Mouse (Mus musculus) stomach, embryonic 15.5 days (tissue): ENCODE results near the gene Cdh6. TPM values are rescaled to one million over a fixed set of nuclear protein-coding genes. Genes with fewer than 3 reads are reported as not detected.
A peak's percentile ranks its signal among the peaks of the same experiment; 100 is the strongest.

Experiments used
- ATAC-seq: fragments of 200-750 bp; cut with Nextera tagmentation; 2 replicates; pipeline ENCODE4 v1.8.0; 2017; ENCODE audit warnings: low read depth, moderate number of reproducible peaks, moderate TSS enrichment; ENCODE audit not compliant: insufficient read depth, low FRiP score
- H3K27ac ChIP-seq: fragments of 300-500 bp; sonication (generic); 2 replicates; pipeline ENCODE4 v1.5.1; 2015; ENCODE audit warnings: mild to moderate bottlenecking, inconsistent platforms
- H3K27me3 ChIP-seq: fragments of 300-500 bp; sonication (generic); replicated peaks from 2 replicates; pipeline ENCODE4 v1.6.1; 2015; ENCODE audit warnings: inconsistent platforms
- H3K36me3 ChIP-seq: fragments of 300-500 bp; sonication (generic); 2 replicates; pipeline ENCODE4 v1.6.1; 2015; ENCODE audit warnings: inconsistent platforms
- H3K4me1 ChIP-seq: fragments of 300-500 bp; sonication (generic); 2 replicates; pipeline ENCODE4 v1.6.1; 2015; ENCODE audit warnings: inconsistent platforms
- H3K4me2 ChIP-seq: fragments of 300-500 bp; sonication (generic); 2 replicates; pipeline ENCODE4 v1.6.1; 2015; ENCODE audit warnings: mild to moderate bottlenecking, inconsistent platforms
- H3K4me3 ChIP-seq: fragments of 300-500 bp; sonication (generic); replicated peaks from 2 replicates; pipeline ENCODE4 v1.5.1; 2015; ENCODE audit warnings: inconsistent platforms
- H3K9ac ChIP-seq: fragments of 300-500 bp; sonication (generic); 2 replicates; pipeline ENCODE4 v1.6.1; 2015; ENCODE audit warnings: inconsistent platforms
- H3K9me3 ChIP-seq: fragments of 300-500 bp; sonication (generic); 2 replicates; pipeline ENCODE4 v1.6.1; 2016; ENCODE audit warnings: inconsistent platforms
- WGBS: fragments of 180-500 bp; shearing (Covaris S2); methylation state at CpG from one replicate; pipeline ENCODE4 v1.1.7; 2015; 5-methylcytosine and 5-hydroxymethylcytosine counted together
- polyA plus RNA-seq: library from polyadenylated mRNA; unstranded; fragments of >200 nt; fragmentation: Nextera tagmentation; extraction: Ambion mirVana; gene quantifications from 2 replicates; pipeline ENCODE4 v1.2.1, GENCODE M21; 2015

Cdh6 gene
- polyA plus RNA-seq, 1 experiment from 2014 or later = 4.0 TPM

DNA sequence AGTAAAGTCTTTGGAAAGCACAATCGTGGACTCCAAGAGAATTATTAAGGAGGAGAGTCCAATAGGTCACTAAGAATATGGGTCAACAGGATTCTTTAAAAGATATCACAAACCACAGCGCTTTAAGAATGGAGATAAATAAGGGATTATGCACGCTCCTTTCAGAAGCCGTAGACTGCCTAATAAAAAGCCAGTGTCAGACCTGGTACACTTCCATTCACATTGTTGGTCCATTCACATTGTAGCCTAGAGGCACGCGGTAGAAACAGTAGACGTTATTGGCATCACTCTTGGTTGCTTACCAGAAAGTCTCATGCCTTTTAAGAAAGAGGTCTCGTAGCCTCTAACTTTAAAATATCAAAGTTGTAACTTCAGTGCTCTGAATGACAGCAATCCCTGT, 8.0 kb upstream of the Cdh6 start:
- Histone ChIP-seq H3K36me3 (no peaks in the 10 kb centered on the region), H3K4me3 (no peak overlapping the region), H3K4me2 (no peak overlapping the region), H3K4me1 (no peaks in the 10 kb centered on the region), H3K27ac (no peak overlapping the region), H3K27me3 (no peaks in the 10 kb centered on the region), H3K9ac (no peak overlapping the region), H3K9me3 (no peaks in the 10 kb centered on the region)
- WGBS = 85% methylated on average over 8 of the region's 8 CpGs
- no peak for ATAC-seq

DNA sequence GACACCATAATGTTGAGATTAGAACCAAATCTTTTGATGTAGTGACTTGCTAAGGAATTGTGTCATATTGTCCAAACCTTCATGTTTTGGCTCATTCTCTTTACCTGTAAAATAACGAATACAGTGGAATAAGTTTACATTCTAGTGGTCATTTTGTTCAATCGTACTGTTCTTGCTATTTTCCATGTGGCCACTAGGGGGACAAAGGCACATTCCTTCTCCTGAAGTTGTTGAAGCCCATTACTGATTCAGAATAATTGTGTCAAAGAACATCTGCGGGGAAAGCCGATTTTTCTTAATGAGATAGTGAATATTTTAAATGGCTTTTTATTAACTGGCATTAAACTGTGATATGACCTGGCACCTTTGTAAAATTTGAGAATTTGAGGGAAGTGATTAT, 7.5 kb upstream of the Cdh6 start:
- Histone ChIP-seq H3K27ac (no peak overlapping the region), H3K4me2 (no peak overlapping the region), H3K9ac (no peak overlapping the region), H3K4me1 (no peaks in the 10 kb centered on the region), H3K9me3 (no peaks in the 10 kb centered on the region), H3K27me3 (no peaks in the 10 kb centered on the region), H3K36me3 (no peaks in the 10 kb centered on the region), H3K4me3 (no peak overlapping the region)
- WGBS = 40% methylated on average over 4 of the region's 4 CpGs
- ATAC-seq = no peak

DNA sequence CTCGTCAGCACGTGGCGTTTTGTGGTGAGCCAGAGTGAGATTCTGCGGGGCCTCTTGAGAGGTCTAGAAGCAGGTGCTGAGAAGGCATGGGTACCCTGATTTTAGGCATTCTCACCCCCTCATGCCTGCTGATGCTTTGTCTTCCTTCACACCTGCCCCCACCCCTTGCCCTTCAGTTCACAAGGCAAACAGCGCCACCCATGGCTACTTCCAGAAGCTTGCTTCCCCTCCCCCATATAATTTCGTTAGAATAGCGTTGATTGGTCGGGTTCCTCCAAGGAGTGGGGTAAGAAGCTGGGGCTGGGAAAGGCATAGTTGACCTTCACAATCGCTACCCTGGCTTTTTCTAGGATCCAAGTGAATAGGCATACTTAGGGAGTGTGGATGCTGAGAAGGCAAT, 2.5 kb upstream of the Cdh6 start:
- 0 out of 2 replicates have a peak, but pooled peaks cover 3% of the 10 kb centered on the region for H3K4me1 ChIP-seq
- no peak overlapping the region for H3K4me2 ChIP-seq
- no peak overlapping the region for H3K9ac ChIP-seq
- no peak overlapping the region for H3K4me3 ChIP-seq
- H3K36me3 ChIP-seq = no peaks in the 10 kb centered on the region
- H3K9me3 ChIP-seq = no peaks in the 10 kb centered on the region
- H3K27me3 ChIP-seq = peaks cover 9% of the 10 kb centered on the region; the same call in 1 of the 2 replicates
- H3K27ac ChIP-seq = no peak overlapping the region
- no peak for ATAC-seq
- WGBS = 23% methylated on average over 9 of the region's 9 CpGs

DNA sequence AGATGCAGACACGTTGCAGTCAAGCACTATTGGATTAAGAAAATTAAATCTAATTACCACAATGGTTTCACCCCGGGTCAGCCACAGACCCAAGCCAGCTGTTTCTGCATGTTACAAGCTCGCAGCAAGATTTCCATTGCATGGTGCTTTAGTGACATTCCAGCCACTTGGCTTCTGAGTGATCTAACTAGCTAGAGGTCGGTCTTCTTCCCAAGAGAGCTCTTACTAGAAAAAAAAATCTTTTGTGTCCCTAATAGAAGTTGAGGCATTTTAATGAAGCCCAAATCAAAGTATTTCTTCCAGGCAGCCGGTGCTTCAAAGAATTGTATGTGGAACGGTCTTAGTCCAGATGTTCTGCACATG, 1.1 kb upstream of the Cdh6 start:
- Histone ChIP-seq H3K27me3 (peaks cover 9% of the 10 kb centered on the region; the same call in 1 of the 2 replicates), H3K9me3 (no peaks in the 10 kb centered on the region), H3K9ac (no peak overlapping the region), H3K4me2 (peak overlapping the region; percentile 96), H3K4me3 (no peak overlapping the region), H3K4me1 (0 out of 2 replicates have a peak, but pooled peaks cover 3% of the 10 kb centered on the region), H3K27ac (no peak overlapping the region), H3K36me3 (no peaks in the 10 kb centered on the region)
- WGBS = 15% methylated on average over 6 of the region's 6 CpGs
- no peak for ATAC-seq

DNA sequence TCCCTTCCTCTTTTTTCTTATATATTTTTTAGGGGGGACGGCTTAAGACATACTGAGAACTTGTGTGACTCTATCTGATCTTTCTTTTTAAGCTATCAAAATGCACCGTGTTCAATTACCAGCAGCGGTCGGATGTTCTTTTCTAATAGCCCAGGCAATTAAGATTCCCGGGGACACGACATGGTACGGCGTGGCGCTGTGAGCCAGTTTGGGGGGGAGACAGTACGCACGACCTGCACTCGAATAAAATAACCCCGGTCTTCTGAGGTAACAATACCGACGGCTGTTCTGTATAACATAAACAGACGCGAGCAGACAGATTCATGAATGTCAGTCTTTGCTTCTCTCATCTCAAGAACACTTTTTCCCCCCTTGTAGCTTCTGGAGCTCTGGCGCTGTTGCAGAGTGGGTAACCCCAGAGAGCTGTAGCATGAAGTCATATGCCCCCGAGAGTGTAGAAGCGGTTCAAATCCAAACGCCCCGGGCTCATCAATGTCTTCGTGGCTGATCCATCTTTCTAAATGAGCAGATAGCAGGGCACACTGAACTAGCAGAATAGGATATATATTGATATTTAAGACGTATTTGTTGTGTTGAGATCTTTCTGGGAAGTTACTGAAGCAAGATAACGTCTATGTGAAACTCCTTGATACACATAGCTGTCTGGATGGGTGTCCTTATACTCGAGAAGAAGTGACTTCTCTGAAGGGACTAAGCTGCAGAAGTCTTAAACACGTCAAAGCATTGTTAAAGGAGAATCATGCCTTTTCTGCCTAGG, 554 bp upstream of the Cdh6 start:
- H3K27ac ChIP-seq = no peak overlapping the region
- 0 out of 2 replicates have a peak, but pooled peaks cover 3% of the 10 kb centered on the region for H3K4me1 ChIP-seq
- ATAC-seq = no peak
- peak overlapping the region; percentile 96 for H3K4me2 ChIP-seq
- no peak overlapping the region for H3K9ac ChIP-seq
- WGBS = 1% methylated on average over 27 of the region's 27 CpGs
- peaks cover 9% of the 10 kb centered on the region; the same call in 1 of the 2 replicates for H3K27me3 ChIP-seq
- H3K9me3 ChIP-seq = no peaks in the 10 kb centered on the region
- H3K36me3 ChIP-seq = no peaks in the 10 kb centered on the region
- H3K4me3 ChIP-seq = peak overlapping the region; percentile 55

DNA sequence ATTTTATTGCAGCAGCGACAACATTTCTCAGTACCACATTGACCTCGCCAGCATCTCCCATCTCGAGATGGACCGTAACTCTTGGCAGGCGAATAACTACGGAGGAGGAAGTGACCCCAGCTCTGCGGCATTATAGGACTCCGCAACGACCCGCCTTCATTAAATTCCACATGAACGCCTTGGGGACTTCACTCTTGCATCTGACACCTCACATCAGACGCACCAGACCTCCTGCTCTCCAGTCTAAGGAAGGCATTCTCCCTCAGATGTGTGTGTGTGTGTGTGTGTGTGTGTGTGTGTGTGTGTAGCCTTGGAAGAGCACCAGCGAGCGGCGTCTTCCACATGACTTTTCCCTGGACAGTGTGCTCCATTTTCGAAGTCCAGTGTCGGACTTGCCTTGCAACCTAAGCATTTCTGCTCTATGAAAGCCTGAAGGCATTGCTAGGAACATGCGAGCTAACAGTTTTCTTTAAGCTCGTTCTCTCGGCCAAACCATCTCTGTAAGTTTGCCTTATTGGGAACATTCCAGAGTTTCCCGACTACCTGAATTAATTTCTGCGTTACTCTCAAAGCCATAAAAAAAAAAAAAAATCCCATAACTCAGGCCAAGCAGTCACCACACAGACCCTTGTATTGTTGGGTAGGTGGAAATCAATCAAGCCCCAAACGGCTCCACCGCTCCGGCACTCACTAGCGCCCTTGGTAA, 957 bp downstream of the Cdh6 start:
- no peak overlapping the region for H3K9ac ChIP-seq
- H3K27ac ChIP-seq = peak overlapping the region; percentile 3; the same call in 1 of the 2 replicates
- no peak for ATAC-seq
- H3K27me3 ChIP-seq = peaks cover 9% of the 10 kb centered on the region; the same call in 1 of the 2 replicates
- H3K4me1 ChIP-seq = 0 out of 2 replicates have a peak, but pooled peaks cover 3% of the 10 kb centered on the region
- H3K9me3 ChIP-seq = no peaks in the 10 kb centered on the region
- WGBS = 1% methylated on average over 26 of the region's 26 CpGs
- peak overlapping the region; percentile 55 for H3K4me3 ChIP-seq
- H3K4me2 ChIP-seq = peak overlapping the region; percentile 96
- no peaks in the 10 kb centered on the region for H3K36me3 ChIP-seq

DNA sequence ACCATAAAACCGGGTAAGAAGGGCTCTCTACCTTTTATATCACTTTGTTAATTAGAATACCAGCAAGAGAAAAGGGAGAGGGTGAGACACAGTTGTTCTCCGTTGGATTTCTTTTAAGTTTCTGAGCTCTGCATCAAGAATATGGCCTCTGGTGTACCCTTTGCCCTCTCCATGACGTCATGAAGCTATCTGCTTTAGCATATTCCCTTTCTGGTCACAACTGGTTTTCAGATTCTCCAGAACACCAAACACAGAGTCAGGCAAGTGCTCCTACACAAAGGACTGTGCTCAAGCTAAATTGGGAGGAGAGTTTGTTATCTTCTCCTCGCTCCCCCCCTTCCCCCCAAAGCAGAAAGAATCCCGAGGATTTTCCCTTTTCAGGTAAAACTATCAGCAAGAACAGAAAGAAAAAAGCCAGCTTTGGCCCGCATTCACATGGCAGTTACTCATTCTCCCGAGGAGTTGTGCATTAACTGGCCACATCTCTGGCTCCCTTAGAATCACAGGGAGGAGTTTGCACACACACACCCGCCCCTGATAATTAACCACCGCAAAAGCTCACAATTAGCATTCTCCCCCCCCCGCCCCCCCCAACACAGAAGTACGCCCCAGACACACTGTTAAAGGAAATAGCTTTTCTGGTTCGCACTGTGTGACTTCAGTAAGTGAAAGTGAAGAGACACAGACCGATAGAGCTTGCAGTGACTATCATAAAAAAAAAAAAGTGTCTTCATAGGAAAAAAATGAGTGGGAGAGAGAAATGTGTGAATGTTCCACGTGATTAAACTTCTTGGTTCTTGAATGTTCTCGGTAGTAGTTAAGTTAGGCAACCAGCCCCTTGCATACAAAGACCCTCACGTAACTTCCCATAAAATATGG, 1.8 kb downstream of the Cdh6 start:
- ATAC-seq = no peak
- 6% methylated on average over 16 of the region's 16 CpGs for WGBS
- Histone ChIP-seq H3K27ac (no peak overlapping the region), H3K27me3 (peaks cover 9% of the 10 kb centered on the region; the same call in 1 of the 2 replicates), H3K9me3 (no peaks in the 10 kb centered on the region), H3K9ac (no peak overlapping the region), H3K4me2 (peak overlapping the region; percentile 96), H3K4me3 (peak overlapping the region; percentile 55), H3K4me1 (0 out of 2 replicates have a peak, but pooled peaks cover 3% of the 10 kb centered on the region), H3K36me3 (no peaks in the 10 kb centered on the region)

DNA sequence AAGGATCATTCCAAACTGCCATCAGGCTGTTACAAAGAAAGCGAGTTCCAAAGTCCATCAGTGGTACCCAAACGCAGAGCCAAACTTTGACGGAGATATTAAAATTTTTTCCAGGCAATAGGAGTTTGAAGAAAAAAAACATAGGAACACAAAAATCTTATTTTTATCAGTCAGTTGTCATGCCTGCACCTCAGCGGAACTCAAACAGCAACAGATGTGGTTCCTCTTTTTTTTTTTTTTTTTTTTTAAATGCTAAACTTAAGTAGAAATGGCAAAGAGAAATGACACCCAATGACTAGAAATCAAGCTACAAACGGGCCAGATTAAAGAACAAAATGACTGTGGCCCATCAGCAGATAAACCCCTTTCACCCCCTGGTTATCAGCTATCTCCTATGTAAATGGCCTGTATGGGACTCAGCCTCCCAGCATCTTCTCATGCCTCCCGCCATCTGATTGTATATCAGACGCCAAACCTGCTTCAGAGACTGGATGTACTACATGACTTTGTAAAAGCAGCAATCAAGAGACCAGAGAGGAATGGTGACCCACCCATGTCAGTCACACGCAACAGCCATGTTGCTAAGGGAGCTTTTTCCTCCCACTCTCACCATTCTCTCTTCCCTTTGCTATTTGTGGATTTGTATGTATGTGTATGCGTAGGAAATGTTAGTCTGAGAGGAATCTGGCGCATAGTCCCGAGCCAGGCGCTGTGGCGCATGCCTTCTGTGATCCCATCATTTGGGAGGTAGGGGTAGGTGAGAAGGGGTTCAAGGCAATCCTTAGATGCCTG, 8.2 kb downstream of the Cdh6 start:
- H3K27me3 ChIP-seq = no peaks in the 10 kb centered on the region

DNA sequence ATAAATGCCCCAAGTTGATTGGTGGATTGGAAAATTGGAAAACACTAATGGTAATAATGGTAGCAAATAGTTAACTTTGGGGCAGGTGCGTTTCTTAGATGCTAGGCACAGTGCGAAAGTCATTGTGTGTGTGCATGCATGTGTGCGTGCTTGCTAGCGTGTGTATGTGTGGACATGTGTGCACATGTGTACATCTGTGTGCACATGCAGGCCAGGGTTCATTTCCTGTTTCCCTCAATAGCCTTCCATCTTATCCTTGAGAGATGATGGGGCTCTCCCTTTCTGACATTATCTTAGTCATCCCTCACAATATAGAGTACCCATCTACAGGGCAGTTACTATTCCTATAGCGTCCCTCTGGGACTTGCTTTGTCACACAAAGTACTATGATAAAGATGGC, 17.7 kb downstream of the Cdh6 start:
- Histone ChIP-seq H3K4me3 (no peak overlapping the region), H3K9ac (no peak overlapping the region), H3K9me3 (no peaks in the 10 kb centered on the region), H3K4me2 (no peak overlapping the region), H3K4me1 (no peaks in the 10 kb centered on the region), H3K27me3 (no peaks in the 10 kb centered on the region), H3K27ac (no peak overlapping the region), H3K36me3 (no peaks in the 10 kb centered on the region)
- no peak for ATAC-seq
- 89% methylated on average over 5 of the region's 5 CpGs for WGBS

More for the DNA sequence above, 8.2 kb downstream of the Cdh6 start:
- no peak overlapping the region for H3K4me3 ChIP-seq
- WGBS = 85% methylated on average over 13 of the region's 13 CpGs
- H3K36me3 ChIP-seq = no peaks in the 10 kb centered on the region
- no peaks in the 10 kb centered on the region for H3K9me3 ChIP-seq
- no peak overlapping the region for H3K27ac ChIP-seq
- H3K4me2 ChIP-seq = no peak overlapping the region
- H3K4me1 ChIP-seq = no peaks in the 10 kb centered on the region
- H3K9ac ChIP-seq = no peak overlapping the region
- no peak for ATAC-seq

DNA sequence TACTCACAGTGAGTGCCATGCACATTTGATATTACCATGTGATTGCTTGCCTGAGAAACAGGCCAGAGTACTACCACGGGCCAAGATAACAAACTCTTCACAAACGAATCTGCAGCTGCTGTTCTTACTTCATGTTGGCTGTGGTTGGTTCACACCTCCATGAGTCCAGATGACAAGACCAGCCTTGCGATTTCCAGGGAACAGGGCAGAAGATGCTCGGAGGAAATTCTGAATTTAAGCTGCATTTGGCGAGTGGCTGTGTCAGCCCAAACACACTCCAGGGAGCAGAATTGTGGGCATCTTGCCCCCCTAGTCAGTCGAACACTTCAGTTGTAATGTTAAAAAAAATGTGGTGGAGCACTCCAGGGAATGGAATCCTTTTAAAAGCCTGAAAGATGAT, 18.1 kb downstream of the Cdh6 start:
- ATAC-seq = no peak

DNA sequence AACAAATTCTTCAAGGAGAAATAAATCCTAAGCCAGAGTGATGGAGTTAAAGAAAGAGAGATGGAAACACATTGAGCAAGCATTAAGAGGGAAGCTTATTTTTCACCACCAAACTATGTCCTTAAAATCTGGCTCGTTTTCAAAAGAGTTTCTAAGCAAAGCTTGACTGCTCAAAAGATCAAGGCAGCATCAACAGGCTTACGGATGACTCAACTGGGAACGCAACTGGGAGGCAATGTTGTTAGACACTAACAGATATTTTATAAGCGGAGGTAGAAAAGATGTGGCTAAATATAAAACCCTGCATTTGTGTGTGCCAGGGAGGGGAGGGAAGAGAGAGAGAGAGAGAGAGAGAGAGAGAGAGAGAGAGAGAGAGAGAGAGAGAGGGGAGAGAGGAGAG, 31.5 kb downstream of the Cdh6 start:
- no peak overlapping the region for H3K4me3 ChIP-seq
- no peaks in the 10 kb centered on the region for H3K36me3 ChIP-seq
- H3K4me2 ChIP-seq = no peak overlapping the region
- 51% methylated on average over 4 of the region's 4 CpGs for WGBS
- no peak for ATAC-seq
- no peaks in the 10 kb centered on the region for H3K27me3 ChIP-seq
- H3K9ac ChIP-seq = no peak overlapping the region
- no peaks in the 10 kb centered on the region for H3K9me3 ChIP-seq
- H3K4me1 ChIP-seq = no peaks in the 10 kb centered on the region
- H3K27ac ChIP-seq = no peak overlapping the region

More for the DNA sequence above, 18.1 kb downstream of the Cdh6 start:
- H3K4me1 ChIP-seq = no peaks in the 10 kb centered on the region
- no peak overlapping the region for H3K9ac ChIP-seq
- WGBS = 74% methylated on average over 6 of the region's 6 CpGs
- H3K27me3 ChIP-seq = no peaks in the 10 kb centered on the region
- H3K4me3 ChIP-seq = no peak overlapping the region
- no peak overlapping the region for H3K27ac ChIP-seq
- H3K9me3 ChIP-seq = no peaks in the 10 kb centered on the region
- no peaks in the 10 kb centered on the region for H3K36me3 ChIP-seq
- H3K4me2 ChIP-seq = no peak overlapping the region
